ENCODE assay signal across 23 mouse cellular contexts in genomic region chr13:35995231-35995630, GRCm38 (mm10). TPM values are rescaled to one million over a fixed set of nuclear protein-coding genes. Genes with fewer than 3 reads are reported as not detected.
DNase-seq lines count a peak whose midpoint lies in the region; ATAC-seq and TF ChIP-seq lines count a peak whose summit lies in the region.
"Had no signal": no experiment of that assay in that cellular context is flagged by ENCODE, and none has a peak within 500 bp of the region (broad histone marks: within the 10 kb centered on the region; RNA-seq: fewer than 3 reads in every experiment).

No protein-coding gene starts in this region.

- no peak for DNase-seq in heart, embryonic 10.5 days (ENCODE audit: low spot score)
- DNase-seq in heart, postnatal 4 days: no peak
- peak; percentile 21 for DNase-seq in kidney, adult 2 months
- DNase-seq in kidney, adult 8-10 months: no peak
- DNase-seq in thymus, postnatal 14 days: no peak
- DNase-seq: cerebellum, postnatal 10 days; gastrocnemius, postnatal 25 days; kidney, adult 9 months; kidney, postnatal 25 days; layer of hippocampus, adult 9-11 months; left cerebral cortex, postnatal 4 days; liver; lung, postnatal 14 days; right cerebral cortex, postnatal 4 days; thymus, adult 2 months had no signal

- peaks cover 34% of the 10 kb centered on the region for H3K4me1 ChIP-seq in heart, embryonic 10.5 days
- peaks cover 4% of the 10 kb centered on the region; the same call in 1 of the 2 replicates for H3K4me1 ChIP-seq in kidney, adult 2 months (ENCODE audit: control insufficient read depth, insufficient read depth, low read length)
- peaks cover 7% of the 10 kb centered on the region; the same call in 1 of the 2 replicates for H3K4me1 ChIP-seq in megakaryocyte, embryonic 14.5 days

- 78% methylated on average over 3 of the region's 3 CpGs for WGBS in heart, embryonic 10.5 days
- 72% methylated on average over 3 of the region's 3 CpGs for WGBS in kidney, adult 2 months

- TF ChIP-seq POLR2A in kidney, adult 2 months (IDR thresholded peaks at IDR 0.05; ENCODE audit: low read depth, low read length): no peak

- no peaks in the 10 kb centered on the region for H3K36me3 ChIP-seq in heart, embryonic 10.5 days
- no peaks in the 10 kb centered on the region for H3K36me3 ChIP-seq in kidney, adult 2 months (ENCODE audit: control insufficient read depth, insufficient read depth, low read length)
- H3K36me3 ChIP-seq in megakaryocyte, embryonic 14.5 days (replicated peaks; ENCODE audit: low read length): peaks cover 5% of the 10 kb centered on the region
- H3K36me3 ChIP-seq: embryonic facial prominence, embryonic 13.5 days; hindbrain, embryonic 12.5 days had no signal

- no peak overlapping the region for H3K4me3 ChIP-seq in heart, embryonic 10.5 days
- H3K4me3 ChIP-seq in kidney, adult 2 months (ENCODE audit: insufficient read depth, low read depth, low read length): no peak overlapping the region
- peak overlapping the region; percentile 53 for H3K4me3 ChIP-seq in megakaryocyte, embryonic 14.5 days (replicated peaks)
- H3K4me3 ChIP-seq: embryonic facial prominence, embryonic 13.5 days; hindbrain, embryonic 12.5 days; left cerebral cortex, adult 2 months had no signal

- H3K9me3 ChIP-seq in heart, embryonic 10.5 days: no peaks in the 10 kb centered on the region
- H3K9me3 ChIP-seq in megakaryocyte, embryonic 14.5 days: peaks cover 57% of the 10 kb centered on the region
- H3K9me3 ChIP-seq: hindbrain, embryonic 12.5 days had no signal

- H3K27me3 ChIP-seq in heart, embryonic 10.5 days (ENCODE audit: insufficient read depth, poor library complexity, severe bottlenecking): no peaks in the 10 kb centered on the region
- no peaks in the 10 kb centered on the region for H3K27me3 ChIP-seq in kidney, adult 2 months (replicated peaks; ENCODE audit: control insufficient read depth, insufficient read depth, low read length)
- no peaks in the 10 kb centered on the region for H3K27me3 ChIP-seq in megakaryocyte, embryonic 14.5 days (replicated peaks)
- H3K27me3 ChIP-seq: embryonic facial prominence, embryonic 13.5 days; hindbrain, embryonic 12.5 days had no signal

- no peak for ATAC-seq in megakaryocyte, adult 5-6 weeks (ENCODE audit: poor library complexity, severe bottlenecking)
- ATAC-seq: forebrain, embryonic 14.5 days; inflammation-experienced regulatory T-cells, adult 6 months had no signal

- 0 out of 2 replicates have a peak overlapping the region, but pooled peaks have one; percentile 49 for H3K27ac ChIP-seq in heart, embryonic 10.5 days
- no peak overlapping the region for H3K27ac ChIP-seq in kidney, adult 2 months (ENCODE audit: insufficient read depth, low read depth, low read length)
- H3K27ac ChIP-seq: embryonic facial prominence, embryonic 13.5 days; hindbrain, embryonic 12.5 days; left cerebral cortex, adult 2 months had no signal

- no peak for TF ChIP-seq CTCF in kidney, adult 2 months (conservative IDR thresholded peaks at IDR 0.05; ENCODE audit: insufficient read depth, insufficient read length, low read depth, low read length)

RNA-seq across cellular contexts. Expression of gene Ppp1r3g, which starts 36.6 kb away (rescaled TPM):
- 6.2 and 7.6 TPM in 2 replicates for polyA plus RNA-seq in heart, embryonic 10.5 days (2016; fragmentation: Nextera tagmentation; extraction: Ambion mirVana)
- total RNA-seq in heart, postnatal 4 days (2021): 1 to 10 TPM; 2.0 to 2.5 TPM
- polyA plus RNA-seq in kidney, adult 2 months (2012; rRNA removed): 0.03 TPM in 1 of 2 replicates, not detected in the other
- polyA plus RNA-seq in megakaryocyte, embryonic 14.5 days (2012; ENCODE audit: insufficient read depth, low replicate concordance): 0.31 TPM in 1 of 2 replicates, not detected in the other
- total RNA-seq in megakaryocyte, adult 5-6 weeks (2015): not detected in 2 replicates
- total RNA-seq in megakaryocyte, adult 5-6 weeks (2017): not detected in 2 replicates
- total RNA-seq: gastrocnemius, postnatal 25 days had no signal
- polyA plus RNA-seq: C2C12; thymus, adult 2 months had no signal
